Mouse (Mus musculus): ENCODE measurements around the gene Arhgef17. TPM values are rescaled to one million over a fixed set of nuclear protein-coding genes. Genes with fewer than 3 reads are reported as not detected.

Gene Arhgef17
- polyA plus RNA-seq, 1 experiment from 2014 or later = 5.4 TPM

- no peak overlapping the region for H3K4me2 ChIP-seq
- no peak for DNase-seq (ENCODE audit: low spot score)
- no peaks in the 10 kb centered on the region for H3K4me1 ChIP-seq (replicated peaks; ENCODE audit: control insufficient read depth, insufficient read depth, low read length)
- WGBS = 81% methylated on average over 7 of the region's 7 CpGs
- H3K9me3 ChIP-seq (ENCODE audit: control insufficient read depth, low read length) = no peaks in the 10 kb centered on the region
- no peaks in the 10 kb centered on the region for H3K36me3 ChIP-seq (ENCODE audit: control insufficient read depth, insufficient read depth, low read length)
- H3K27ac ChIP-seq (ENCODE audit: low read depth, low read length) = no peak overlapping the region
- H3K27me3 ChIP-seq (replicated peaks; ENCODE audit: control insufficient read depth, insufficient read depth, low read length) = no peaks in the 10 kb centered on the region; the same call in 1 of the 2 replicates
- no peak overlapping the region for H3K4me3 ChIP-seq (ENCODE audit: low read depth, low read length)
- ATAC-seq (replicated peaks; ENCODE audit: low FRiP score) = no peak
- H3K9ac ChIP-seq (ENCODE audit: low read depth, low read length) = no peak overlapping the region
Measured at GRCm38 (mm10) chr7:100966014-100966413, 34.1 kb upstream of the Arhgef17 start.

GRCm38 (mm10) chr7:100965079-100965478 lies 33.2 kb upstream of the Arhgef17 start:
- H3K9ac ChIP-seq (ENCODE audit: low read depth, low read length) = no peak overlapping the region
- no peaks in the 10 kb centered on the region; the same call in 1 of the 2 replicates for H3K27me3 ChIP-seq (replicated peaks; ENCODE audit: control insufficient read depth, insufficient read depth, low read length)
- no peaks in the 10 kb centered on the region for H3K9me3 ChIP-seq (ENCODE audit: control insufficient read depth, low read length)
- H3K27ac ChIP-seq (ENCODE audit: low read depth, low read length) = no peak overlapping the region
- DNase-seq (ENCODE audit: low spot score) = no peak
- H3K36me3 ChIP-seq (ENCODE audit: control insufficient read depth, insufficient read depth, low read length) = no peaks in the 10 kb centered on the region
- no peak overlapping the region for H3K4me3 ChIP-seq (ENCODE audit: low read depth, low read length)
- H3K4me2 ChIP-seq = no peak overlapping the region
- ATAC-seq (replicated peaks; ENCODE audit: low FRiP score) = no peak; the same call in 1 of the 2 replicates
- no peaks in the 10 kb centered on the region for H3K4me1 ChIP-seq (replicated peaks; ENCODE audit: control insufficient read depth, insufficient read depth, low read length)
- 27% methylated on average over 4 of the region's 4 CpGs for WGBS

- DNase-seq (ENCODE audit: low spot score) (no peak), ATAC-seq (replicated peaks; ENCODE audit: low FRiP score) (no peak)
- Histone ChIP-seq H3K4me2 (no peak overlapping the region), H3K4me3 (ENCODE audit: low read depth, low read length) (no peak overlapping the region), H3K4me1 (replicated peaks; ENCODE audit: control insufficient read depth, insufficient read depth, low read length) (no peaks in the 10 kb centered on the region), H3K9me3 (ENCODE audit: control insufficient read depth, low read length) (no peaks in the 10 kb centered on the region), H3K9ac (ENCODE audit: low read depth, low read length) (no peak overlapping the region), H3K27ac (ENCODE audit: low read depth, low read length) (no peak overlapping the region), H3K27me3 (replicated peaks; ENCODE audit: control insufficient read depth, insufficient read depth, low read length) (no peaks in the 10 kb centered on the region; the same call in 1 of the 2 replicates), H3K36me3 (ENCODE audit: control insufficient read depth, insufficient read depth, low read length) (no peaks in the 10 kb centered on the region)
- WGBS = 65% methylated on average over 6 of the region's 6 CpGs
Measured at GRCm38 (mm10) chr7:100964242-100964641, 32.3 kb upstream of the Arhgef17 start.

GRCm38 (mm10) chr7:100963381-100963780 lies 31.5 kb upstream of the Arhgef17 start:
- no peak overlapping the region for H3K27ac ChIP-seq (ENCODE audit: low read depth, low read length)
- no peaks in the 10 kb centered on the region for H3K9me3 ChIP-seq (ENCODE audit: control insufficient read depth, low read length)
- no peak overlapping the region for H3K4me3 ChIP-seq (ENCODE audit: low read depth, low read length)
- 73% methylated on average over 8 of the region's 8 CpGs for WGBS
- no peak overlapping the region for H3K9ac ChIP-seq (ENCODE audit: low read depth, low read length)
- H3K27me3 ChIP-seq (replicated peaks; ENCODE audit: control insufficient read depth, insufficient read depth, low read length) = no peaks in the 10 kb centered on the region
- H3K4me2 ChIP-seq = no peak overlapping the region
- no peaks in the 10 kb centered on the region for H3K4me1 ChIP-seq (replicated peaks; ENCODE audit: control insufficient read depth, insufficient read depth, low read length)
- DNase-seq (ENCODE audit: low spot score) = no peak
- no peak for ATAC-seq (replicated peaks; ENCODE audit: low FRiP score)
- no peaks in the 10 kb centered on the region for H3K36me3 ChIP-seq (ENCODE audit: control insufficient read depth, insufficient read depth, low read length)

- no peaks in the 10 kb centered on the region for H3K36me3 ChIP-seq (ENCODE audit: control insufficient read depth, insufficient read depth, low read length)
- no peak overlapping the region for H3K9ac ChIP-seq (ENCODE audit: low read depth, low read length)
- H3K27ac ChIP-seq (ENCODE audit: low read depth, low read length) = no peak overlapping the region
- WGBS = 50% methylated on average over 7 of the region's 7 CpGs
- H3K9me3 ChIP-seq (ENCODE audit: control insufficient read depth, low read length) = no peaks in the 10 kb centered on the region
- no peak overlapping the region for H3K4me3 ChIP-seq (ENCODE audit: low read depth, low read length)
- ATAC-seq (replicated peaks; ENCODE audit: low FRiP score) = no peak
- no peaks in the 10 kb centered on the region for H3K27me3 ChIP-seq (replicated peaks; ENCODE audit: control insufficient read depth, insufficient read depth, low read length)
- DNase-seq (ENCODE audit: low spot score) = no peak
- H3K4me1 ChIP-seq (replicated peaks; ENCODE audit: control insufficient read depth, insufficient read depth, low read length) = peaks cover 5% of the 10 kb centered on the region; the same call in 1 of the 2 replicates
- no peak overlapping the region for H3K4me2 ChIP-seq
Measured at GRCm38 (mm10) chr7:100961146-100961545, 29.2 kb upstream of the Arhgef17 start.

- Histone ChIP-seq H3K9me3 (ENCODE audit: control insufficient read depth, low read length) (no peaks in the 10 kb centered on the region), H3K4me2 (no peak overlapping the region), H3K4me1 (replicated peaks; ENCODE audit: control insufficient read depth, insufficient read depth, low read length) (peaks cover 5% of the 10 kb centered on the region; the same call in 1 of the 2 replicates), H3K9ac (ENCODE audit: low read depth, low read length) (no peak overlapping the region), H3K36me3 (ENCODE audit: control insufficient read depth, insufficient read depth, low read length) (no peaks in the 10 kb centered on the region), H3K27ac (ENCODE audit: low read depth, low read length) (no peak overlapping the region), H3K4me3 (ENCODE audit: low read depth, low read length) (no peak overlapping the region), H3K27me3 (replicated peaks; ENCODE audit: control insufficient read depth, insufficient read depth, low read length) (no peaks in the 10 kb centered on the region)
- WGBS = 73% methylated on average over 2 of the region's 2 CpGs
- ATAC-seq (replicated peaks; ENCODE audit: low FRiP score) (no peak), DNase-seq (ENCODE audit: low spot score) (no peak)
Measured at GRCm38 (mm10) chr7:100960462-100960861, 28.6 kb upstream of the Arhgef17 start.

- Histone ChIP-seq H3K4me2 (no peak overlapping the region), H3K4me3 (ENCODE audit: low read depth, low read length) (no peak overlapping the region), H3K27ac (ENCODE audit: low read depth, low read length) (no peak overlapping the region), H3K36me3 (ENCODE audit: control insufficient read depth, insufficient read depth, low read length) (no peaks in the 10 kb centered on the region), H3K9me3 (ENCODE audit: control insufficient read depth, low read length) (no peaks in the 10 kb centered on the region), H3K4me1 (replicated peaks; ENCODE audit: control insufficient read depth, insufficient read depth, low read length) (peaks cover 8% of the 10 kb centered on the region), H3K9ac (ENCODE audit: low read depth, low read length) (no peak overlapping the region), H3K27me3 (replicated peaks; ENCODE audit: control insufficient read depth, insufficient read depth, low read length) (no peaks in the 10 kb centered on the region)
- 87% methylated on average over 2 of the region's 2 CpGs for WGBS
- no peak for ATAC-seq (replicated peaks; ENCODE audit: low FRiP score)
- no peak for DNase-seq (ENCODE audit: low spot score)
Measured at GRCm38 (mm10) chr7:100958426-100958825, 26.5 kb upstream of the Arhgef17 start.

- Histone ChIP-seq H3K9me3 (ENCODE audit: control insufficient read depth, low read length) (no peaks in the 10 kb centered on the region), H3K9ac (ENCODE audit: low read depth, low read length) (no peak overlapping the region), H3K4me3 (ENCODE audit: low read depth, low read length) (no peak overlapping the region), H3K4me1 (replicated peaks; ENCODE audit: control insufficient read depth, insufficient read depth, low read length) (peaks cover 38% of the 10 kb centered on the region), H3K27ac (ENCODE audit: low read depth, low read length) (no peak overlapping the region), H3K4me2 (no peak overlapping the region), H3K36me3 (ENCODE audit: control insufficient read depth, insufficient read depth, low read length) (no peaks in the 10 kb centered on the region), H3K27me3 (replicated peaks; ENCODE audit: control insufficient read depth, insufficient read depth, low read length) (no peaks in the 10 kb centered on the region)
- DNase-seq (ENCODE audit: low spot score) (no peak), ATAC-seq (replicated peaks; ENCODE audit: low FRiP score) (no peak)
- WGBS = 65% methylated on average over 7 of the region's 7 CpGs
Measured at GRCm38 (mm10) chr7:100952686-100953085, 20.8 kb upstream of the Arhgef17 start.

- no peak overlapping the region for H3K4me2 ChIP-seq
- ATAC-seq (replicated peaks; ENCODE audit: low FRiP score) = no peak
- H3K9me3 ChIP-seq (ENCODE audit: control insufficient read depth, low read length) = no peaks in the 10 kb centered on the region
- H3K9ac ChIP-seq (ENCODE audit: low read depth, low read length) = no peak overlapping the region
- H3K4me1 ChIP-seq (replicated peaks; ENCODE audit: control insufficient read depth, insufficient read depth, low read length) = peaks cover 38% of the 10 kb centered on the region
- no peak overlapping the region for H3K4me3 ChIP-seq (ENCODE audit: low read depth, low read length)
- WGBS = 58% methylated on average over 2 of the region's 2 CpGs
- no peak overlapping the region for H3K27ac ChIP-seq (ENCODE audit: low read depth, low read length)
- no peaks in the 10 kb centered on the region for H3K27me3 ChIP-seq (replicated peaks; ENCODE audit: control insufficient read depth, insufficient read depth, low read length)
- no peak for DNase-seq (ENCODE audit: low spot score)
- no peaks in the 10 kb centered on the region for H3K36me3 ChIP-seq (ENCODE audit: control insufficient read depth, insufficient read depth, low read length)
Measured at GRCm38 (mm10) chr7:100951903-100952302, 20.0 kb upstream of the Arhgef17 start.
